Mouse (Mus musculus) brain, embryonic 18.5 days (tissue): ENCODE measurements around the gene Dirc2.

Experiments used
- DNase-seq: peaks from one replicate; pipeline ENCODE4 v3.0.0-alpha.2; 2012; ENCODE audit warnings: low read depth, low spot score

Dirc2 gene

GRCm38 (mm10) chr16:35775835-35776234, 6.7 kb upstream of the Dirc2 start:
- DNase-seq = no peak

- DNase-seq = no peak
Measured at GRCm38 (mm10) chr16:35772598-35772997, 3.4 kb upstream of the Dirc2 start.

GRCm38 (mm10) chr16:35771606-35772005, 2.5 kb upstream of the Dirc2 start:
- DNase-seq = no peak

DNA sequence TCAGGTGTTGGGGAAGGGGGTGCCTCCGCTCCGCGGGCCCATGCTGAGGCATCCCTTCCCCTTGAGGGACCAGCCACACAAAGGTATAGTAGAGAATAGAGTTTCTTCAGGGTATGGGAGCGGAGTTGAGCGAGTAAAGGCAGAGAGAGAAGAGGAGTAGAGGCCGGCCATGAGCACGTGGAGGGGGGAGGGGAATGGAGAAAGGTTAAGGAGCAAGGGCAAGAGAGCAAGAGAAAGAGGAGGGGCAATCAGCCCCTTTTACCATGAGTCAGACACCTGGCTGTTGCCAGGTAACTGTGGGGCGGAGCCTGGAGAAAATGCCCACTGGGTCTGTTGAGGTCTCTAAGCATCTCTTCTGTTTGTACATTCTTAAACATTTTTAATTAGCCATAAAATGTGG, 2.0 kb upstream of the Dirc2 start:
- DNase-seq = no peak

DNA sequence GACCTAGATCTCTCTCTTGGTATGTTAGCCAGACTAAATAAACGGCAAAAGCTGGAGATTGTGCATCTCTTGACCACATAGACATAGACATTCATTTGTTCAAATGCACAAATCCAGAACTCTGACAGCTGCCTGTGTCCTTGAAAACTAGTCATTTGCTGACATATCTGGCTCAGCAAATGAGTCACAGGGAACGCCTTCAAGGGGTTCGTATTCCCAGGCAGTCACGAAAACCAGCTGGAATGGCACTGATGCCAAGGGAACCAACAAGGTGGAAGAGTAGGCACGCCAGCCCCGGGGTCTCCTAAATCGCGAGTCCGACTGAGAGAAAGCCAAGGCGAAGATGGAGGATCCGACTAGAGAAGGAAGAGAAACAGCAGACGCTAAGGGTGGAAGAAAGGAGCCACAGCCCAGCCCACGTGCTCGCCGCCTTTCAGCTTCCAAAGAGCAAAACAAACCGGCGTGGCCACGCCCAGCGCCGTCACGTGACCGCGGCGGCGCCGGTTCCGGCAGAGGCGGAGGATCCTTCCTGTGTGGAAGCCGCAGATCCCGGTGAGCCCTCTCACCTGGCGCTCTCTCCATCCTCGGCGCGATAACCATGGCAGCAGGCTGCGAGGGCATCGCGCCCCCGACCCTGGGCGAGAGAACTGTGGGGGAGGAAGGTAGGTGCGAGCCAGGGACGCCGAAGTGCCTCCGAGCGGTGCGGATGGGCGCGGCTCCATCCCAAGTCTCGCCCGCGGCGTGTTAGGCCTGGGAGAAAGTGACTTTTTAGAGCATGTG, 912 bp upstream of the Dirc2 start, which contains the start of gene Hspbap1:
Hspbap1 (plus strand) TSS at position 498 of the 780 bp plus-strand sequence.
- peak; percentile 67 for DNase-seq

GRCm38 (mm10) chr16:35768469-35768784, 729 bp downstream of the Dirc2 start:
- no peak for DNase-seq

GRCm38 (mm10) chr16:35766366-35766765, 2.8 kb downstream of the Dirc2 start:
- no peak for DNase-seq

GRCm38 (mm10) chr16:35765449-35765848, 3.7 kb downstream of the Dirc2 start:
- DNase-seq = no peak

GRCm38 (mm10) chr16:35764941-35765340, 4.2 kb downstream of the Dirc2 start:
- no peak for DNase-seq

DNA sequence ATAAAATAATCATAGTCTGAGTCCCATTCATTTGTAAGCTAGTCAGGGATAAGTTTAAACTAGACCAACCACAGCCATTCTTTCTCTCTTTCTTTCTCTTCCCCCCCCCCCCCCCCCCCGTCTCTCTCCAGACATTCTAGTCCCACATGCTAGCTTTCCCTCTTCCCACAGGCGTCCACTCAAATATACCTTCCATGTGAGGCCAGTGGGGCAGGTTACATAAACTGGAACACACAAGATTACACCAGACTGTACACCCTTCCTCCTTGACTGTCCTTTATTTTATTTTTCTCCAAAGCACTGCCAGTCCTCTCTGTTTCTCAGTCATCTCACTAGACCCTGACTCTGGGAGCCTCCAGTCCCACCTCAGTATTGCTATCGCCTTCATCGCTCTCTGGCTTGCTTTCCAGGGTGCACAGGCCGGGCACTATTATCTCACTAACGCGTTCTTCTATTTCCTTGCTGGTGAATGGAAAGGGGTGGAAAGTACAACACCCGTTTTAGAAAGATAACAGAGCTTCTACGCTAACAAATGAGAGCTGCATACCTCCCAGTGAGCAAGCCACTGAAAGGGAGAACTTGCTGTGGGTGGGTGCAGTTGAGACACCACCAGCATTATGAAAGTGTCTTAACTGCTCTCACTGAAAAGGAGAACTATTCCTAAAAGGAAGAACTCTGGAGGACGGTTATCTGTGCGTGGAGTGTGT, 5.4 kb downstream of the Dirc2 start:
- DNase-seq = no peak

GRCm38 (mm10) chr16:35759401-35759800, 9.8 kb downstream of the Dirc2 start:
- no peak for DNase-seq

DNA sequence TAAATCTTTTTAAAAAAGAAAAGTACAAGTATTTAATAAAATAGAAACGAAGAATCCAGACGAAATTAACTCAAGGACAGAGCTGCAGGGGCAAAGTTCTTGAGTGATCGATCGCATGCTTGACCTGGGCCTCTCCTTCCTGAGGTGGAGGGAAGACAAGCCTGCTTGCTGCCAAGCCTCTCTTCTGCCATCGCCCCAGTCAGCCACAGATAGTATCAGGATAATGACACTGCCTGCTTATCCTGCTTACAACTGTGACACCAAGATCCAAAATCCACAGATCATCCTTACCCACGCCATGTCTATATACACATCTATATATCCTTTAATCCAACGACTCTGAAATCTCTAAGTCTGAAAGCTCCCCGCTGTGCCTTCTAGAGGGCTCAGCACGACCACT, 12.5 kb downstream of the Dirc2 start:
- DNase-seq = no peak

DNA sequence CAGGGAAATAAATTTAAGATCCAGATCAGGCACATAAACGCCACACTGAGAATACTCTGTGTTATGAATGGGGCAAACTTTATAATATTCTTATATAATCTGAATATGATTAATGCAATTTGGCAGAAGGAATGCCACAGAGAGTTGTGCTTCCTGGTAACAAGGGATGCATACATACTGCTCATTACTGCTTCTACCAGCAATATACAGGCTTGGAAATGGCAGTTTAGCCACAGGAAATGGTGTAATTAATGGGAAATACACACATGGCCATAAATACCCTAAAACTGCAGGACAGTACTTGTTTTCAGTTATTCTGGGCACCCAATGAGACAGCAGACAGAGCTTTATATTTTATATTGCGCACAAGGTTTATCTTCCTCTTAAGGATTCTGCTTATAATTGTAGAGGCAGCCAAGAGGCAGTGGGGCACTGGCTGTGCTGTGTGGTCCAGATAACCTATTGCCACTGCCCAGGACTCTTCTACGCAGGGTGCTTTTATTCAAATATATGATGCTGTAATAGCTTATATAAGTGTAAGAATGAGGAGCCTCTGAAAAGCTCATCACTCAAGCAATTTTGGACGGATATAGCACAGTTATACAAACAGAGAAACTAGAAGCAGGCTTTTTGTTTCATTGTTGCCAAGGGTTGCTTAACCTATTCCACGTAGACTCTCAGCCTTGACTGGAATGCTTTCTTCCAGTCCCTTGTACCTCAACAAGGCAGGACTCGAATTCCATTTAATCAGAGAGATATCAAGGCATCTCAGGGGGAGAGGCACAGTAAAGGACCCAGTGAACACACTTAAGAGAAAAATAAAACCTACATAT, 13.4 kb downstream of the Dirc2 start:
- DNase-seq = no peak

DNA sequence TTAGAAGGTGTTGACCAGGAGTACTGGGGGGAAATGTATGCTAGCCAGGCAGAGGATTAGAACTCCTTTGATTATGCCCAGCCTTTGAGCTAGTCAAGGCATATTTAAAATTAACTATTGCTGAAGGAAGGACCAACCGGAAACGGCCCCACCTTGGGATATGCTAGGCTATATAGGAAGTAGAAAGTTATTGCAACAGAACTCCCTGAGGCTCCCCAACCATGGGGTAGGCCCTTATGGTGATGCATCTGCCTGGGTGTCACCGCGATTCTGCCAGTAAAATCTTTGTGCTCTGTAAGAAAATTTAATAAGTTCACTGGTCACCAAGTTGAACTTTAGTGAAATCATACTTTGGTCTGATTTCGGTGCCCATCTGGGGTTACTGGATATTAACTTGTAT, 15.2 kb downstream of the Dirc2 start:
- DNase-seq = no peak

- DNase-seq = no peak
Measured at GRCm38 (mm10) chr16:35751841-35752240, 17.3 kb downstream of the Dirc2 start.

GRCm38 (mm10) chr16:35749385-35749784, 19.8 kb downstream of the Dirc2 start:
- no peak for DNase-seq

- DNase-seq = no peak
Measured at GRCm38 (mm10) chr16:35748237-35748603, 20.9 kb downstream of the Dirc2 start.

DNA sequence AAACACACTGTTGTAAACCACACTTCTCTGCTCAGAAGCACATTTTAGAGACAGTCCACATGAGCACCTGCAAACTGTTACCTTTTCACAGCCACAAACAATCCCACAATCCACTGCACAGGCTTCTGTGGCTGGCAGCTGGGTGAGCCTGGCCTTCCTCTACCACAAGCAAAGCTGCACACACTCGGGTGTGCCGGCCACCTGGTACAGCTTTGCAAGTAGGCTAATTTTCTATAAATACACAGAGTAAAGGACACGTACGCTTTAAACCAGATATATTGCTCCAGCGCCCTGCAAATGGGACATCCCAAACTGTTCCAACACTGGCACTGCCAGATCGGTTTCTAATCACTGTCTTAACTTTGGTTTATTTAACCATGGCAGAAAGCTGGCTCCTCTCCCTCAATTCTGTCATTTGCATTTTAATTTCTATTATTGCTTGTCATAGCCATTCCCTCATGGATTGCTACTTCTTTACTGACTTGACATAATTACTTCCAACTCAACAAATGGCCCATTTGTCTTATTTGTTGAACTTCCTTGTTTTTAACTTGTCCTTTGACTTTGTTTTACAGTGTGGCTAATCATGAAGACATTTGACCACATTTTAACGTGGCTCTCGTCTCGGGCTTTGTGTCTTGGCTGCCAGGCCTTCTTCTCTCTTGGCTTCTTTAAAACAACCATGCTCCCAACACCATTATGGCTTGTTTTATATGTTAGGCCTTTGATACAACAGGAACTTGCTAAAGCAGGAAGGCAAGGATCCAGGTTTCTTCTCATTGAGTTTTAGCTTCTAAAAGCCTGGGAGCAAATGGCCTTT, 21.5 kb downstream of the Dirc2 start:
- DNase-seq = no peak

GRCm38 (mm10) chr16:35742251-35742937, 26.8 kb downstream of the Dirc2 start:
- DNase-seq = no peak

DNA sequence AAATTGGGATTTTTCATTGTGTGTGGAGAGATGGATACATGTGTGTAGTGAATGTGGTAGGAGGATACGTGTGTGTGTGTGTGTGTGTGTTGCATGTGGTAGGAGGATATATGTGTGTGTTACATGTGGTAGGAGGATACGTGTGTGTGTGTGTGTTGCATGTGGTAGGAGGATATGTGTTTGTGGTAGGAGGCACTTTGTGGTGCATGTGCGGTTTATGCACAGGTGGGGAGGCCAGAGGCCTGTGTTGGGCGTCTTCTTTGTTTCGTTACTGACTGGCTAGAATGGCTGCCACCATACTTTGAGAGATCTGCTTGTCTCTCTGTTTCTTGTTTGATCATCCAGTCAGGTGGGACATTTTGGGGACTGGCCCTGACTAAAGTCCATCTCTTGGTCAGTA, 27.5 kb downstream of the Dirc2 start:
- no peak for DNase-seq

DNA sequence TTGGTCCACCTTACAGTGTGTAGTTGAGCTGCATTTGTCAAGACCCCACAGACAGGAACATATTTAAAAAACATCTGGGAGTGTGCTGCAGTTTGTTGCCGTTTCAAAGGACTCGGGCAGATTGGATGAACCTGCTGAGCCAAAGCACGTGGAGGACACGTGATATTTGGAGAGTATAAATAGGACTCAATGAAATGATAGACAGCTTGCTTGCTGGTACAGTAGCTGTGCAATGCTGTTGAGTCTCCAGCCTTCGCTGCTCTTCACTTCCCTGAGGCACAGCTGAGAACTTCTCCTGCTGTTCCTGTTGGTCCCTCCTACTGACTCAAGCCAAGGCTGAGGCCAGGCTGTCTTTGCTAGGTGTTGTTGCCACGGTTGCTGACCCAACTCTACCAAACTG, 28.2 kb downstream of the Dirc2 start:
- DNase-seq = no peak
